Mouse (Mus musculus) forebrain, embryonic 16.5 days (tissue): ENCODE data around the gene Rpl19. TPM values are rescaled to one million over a fixed set of nuclear protein-coding genes. Genes with fewer than 3 reads are reported as not detected.

Source experiments
- ATAC-seq: fragments of 200-750 bp; cut with Nextera tagmentation; 2 replicates; pipeline ENCODE4 v1.8.0; 2017; ENCODE audit warnings: mild to moderate bottlenecking, moderate library complexity
- H3K27ac ChIP-seq: fragments of 300-500 bp; sonication (generic); 2 replicates; pipeline ENCODE4 v1.5.1; 2014; ENCODE audit warnings: low read length, control low read depth
- H3K27me3 ChIP-seq: fragments of 300-500 bp; sonication (generic); replicated peaks from 2 replicates; pipeline ENCODE4 v1.6.1; 2014; ENCODE audit warnings: low read length; ENCODE audit not compliant: control insufficient read depth, insufficient read depth
- H3K36me3 ChIP-seq: fragments of 300-500 bp; sonication (generic); 2 replicates; pipeline ENCODE4 v1.6.1; 2014; ENCODE audit not compliant: control insufficient read depth, insufficient read depth
- H3K4me1 ChIP-seq: fragments of 300-500 bp; sonication (generic); replicated peaks from 2 replicates; pipeline ENCODE4 v1.6.1; 2014; ENCODE audit warnings: low read length; ENCODE audit not compliant: control insufficient read depth, insufficient read depth
- H3K4me2 ChIP-seq: fragments of 300-500 bp; sonication (generic); 2 replicates; pipeline ENCODE4 v1.6.1; 2014; ENCODE audit warnings: mild to moderate bottlenecking, low read length, control low read depth
- H3K4me3 ChIP-seq: fragments of 300-500 bp; sonication (generic); replicated peaks from 2 replicates; pipeline ENCODE4 v1.5.1; 2014; ENCODE audit warnings: mild to moderate bottlenecking, low read length, control low read depth
- H3K9ac ChIP-seq: fragments of 300-500 bp; sonication (generic); replicated peaks from 2 replicates; pipeline ENCODE4 v1.6.1; 2014; ENCODE audit warnings: low read depth, low read length, control low read depth
- H3K9me3 ChIP-seq: fragments of 300-500 bp; sonication (generic); 2 replicates; pipeline ENCODE4 v1.6.1; 2016; ENCODE audit warnings: low read length; ENCODE audit not compliant: control insufficient read depth
- WGBS: fragments of 180-500 bp; shearing (Covaris S2); extraction: QIAGEN DNeasy Blood & Tissue Kit; methylation state at CpG from one replicate; pipeline ENCODE4 v1.1.7; 2014; 5-methylcytosine and 5-hydroxymethylcytosine counted together
- polyA plus RNA-seq: library from polyadenylated mRNA; unstranded; fragments of >200 nt; fragmentation: Nextera tagmentation; extraction: Ambion mirVana; gene quantifications from 2 replicates; pipeline ENCODE4 v1.2.1, GENCODE M21; 2015

Gene Rpl19
- polyA plus RNA-seq, 1 experiment from 2014 or later = 659 TPM

DNA sequence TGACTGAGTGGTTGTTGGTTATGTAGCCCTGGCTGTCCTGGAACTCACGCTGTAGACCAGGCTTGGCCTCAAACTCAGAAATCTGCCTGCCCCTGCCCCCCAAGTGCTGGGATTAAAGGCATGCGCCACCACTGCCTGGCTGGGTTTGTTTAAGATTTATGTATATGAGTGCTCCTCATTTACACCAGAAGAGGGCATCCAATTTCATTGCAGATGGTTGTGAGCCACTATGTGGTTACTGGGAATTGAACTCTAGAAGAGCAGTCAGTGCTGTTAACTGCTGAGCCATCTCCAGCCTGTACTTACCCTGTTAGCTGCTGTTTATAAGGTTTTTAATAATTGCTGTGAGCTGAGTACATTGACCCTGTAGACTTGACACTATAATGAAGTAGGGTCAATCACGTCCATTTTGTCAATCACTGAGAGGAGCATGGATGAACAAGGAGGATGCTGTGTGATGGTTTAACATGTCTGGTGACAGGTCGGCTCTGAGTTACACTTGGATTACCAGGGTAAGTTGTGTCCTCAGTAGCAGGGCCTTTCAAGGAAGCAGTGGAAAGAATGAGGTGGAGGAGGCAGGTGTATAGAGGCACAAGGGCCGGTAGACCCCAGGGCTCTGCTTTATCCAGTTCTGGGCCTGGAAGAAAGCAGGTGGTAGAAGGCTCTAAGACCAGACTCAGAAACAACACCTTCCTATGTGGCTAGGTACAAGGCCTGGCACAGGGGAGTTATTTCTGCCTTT is 4.4 kb downstream of the Rpl19 start:
- Histone ChIP-seq H3K9ac (no peak overlapping the region), H3K4me2 (no peak overlapping the region), H3K4me1 (peaks cover 24% of the 10 kb centered on the region), H3K36me3 (peaks cover 18% of the 10 kb centered on the region), H3K4me3 (no peak overlapping the region), H3K27ac (no peak overlapping the region), H3K27me3 (no peaks in the 10 kb centered on the region), H3K9me3 (no peaks in the 10 kb centered on the region)
- no peak for ATAC-seq
- 50% methylated on average over 5 of the region's 5 CpGs for WGBS

DNA sequence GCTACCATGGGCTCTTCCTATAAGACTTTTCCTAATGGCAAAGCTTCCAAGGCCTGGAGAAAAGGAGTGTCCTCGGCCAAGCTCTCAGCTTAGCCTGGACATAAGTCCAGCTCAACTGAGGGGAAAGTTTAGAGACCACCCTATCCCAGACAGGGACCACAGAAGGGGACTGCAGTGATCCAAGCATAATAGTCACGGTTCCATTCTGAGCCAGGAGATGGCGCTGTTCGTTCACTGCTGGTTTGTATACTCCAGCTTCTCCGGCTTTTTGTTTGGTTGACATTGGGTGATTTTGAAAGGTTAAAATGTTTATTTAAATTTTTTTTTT is 4.9 kb downstream of the Rpl19 start:
- Histone ChIP-seq H3K27me3 (peaks cover under 1% of the 10 kb centered on the region; the same call in 1 of the 2 replicates), H3K4me3 (no peak overlapping the region), H3K9ac (no peak overlapping the region), H3K36me3 (peaks cover 18% of the 10 kb centered on the region), H3K4me1 (peaks cover 26% of the 10 kb centered on the region), H3K4me2 (no peak overlapping the region), H3K27ac (no peak overlapping the region), H3K9me3 (no peaks in the 10 kb centered on the region)
- WGBS = 2% methylated on average over 5 of the region's 5 CpGs
- no peak for ATAC-seq

- ATAC-seq = no peak
- Histone ChIP-seq H3K4me1 (peaks cover 25% of the 10 kb centered on the region), H3K4me2 (no peak overlapping the region), H3K9ac (no peak overlapping the region), H3K27ac (no peak overlapping the region), H3K36me3 (peaks cover 15% of the 10 kb centered on the region), H3K9me3 (no peaks in the 10 kb centered on the region), H3K27me3 (peaks cover 3% of the 10 kb centered on the region; the same call in 1 of the 2 replicates), H3K4me3 (no peak overlapping the region)
- WGBS = 83% methylated on average over 5 of the region's 5 CpGs
Measured at GRCm38 (mm10) chr11:98034061-98034460, 7.6 kb downstream of the Rpl19 start.

- Histone ChIP-seq H3K4me3 (no peak overlapping the region), H3K27ac (no peak overlapping the region), H3K27me3 (peaks cover 3% of the 10 kb centered on the region; the same call in 1 of the 2 replicates), H3K4me2 (no peak overlapping the region), H3K36me3 (peaks cover 8% of the 10 kb centered on the region), H3K9ac (no peak overlapping the region), H3K9me3 (no peaks in the 10 kb centered on the region), H3K4me1 (peaks cover 25% of the 10 kb centered on the region)
- WGBS = 24% methylated on average over 4 of the region's 4 CpGs
- peak; percentile 55 for ATAC-seq
Measured at GRCm38 (mm10) chr11:98034840-98035239, 8.3 kb downstream of the Rpl19 start.

GRCm38 (mm10) chr11:98035977-98036377 is 9.5 kb downstream of the Rpl19 start:
- peaks cover 3% of the 10 kb centered on the region for H3K36me3 ChIP-seq
- peak overlapping the region; percentile 44 for H3K4me3 ChIP-seq
- peak overlapping the region; percentile 63 for H3K9ac ChIP-seq
- H3K27ac ChIP-seq = no peak overlapping the region
- peaks cover 25% of the 10 kb centered on the region for H3K4me1 ChIP-seq
- peak; percentile 39 for ATAC-seq
- peaks cover 3% of the 10 kb centered on the region; the same call in 1 of the 2 replicates for H3K27me3 ChIP-seq
- no peaks in the 10 kb centered on the region for H3K9me3 ChIP-seq
- under 1% methylated on average over 27 of the region's 27 CpGs for WGBS
- peak overlapping the region; percentile 73 for H3K4me2 ChIP-seq

DNA sequence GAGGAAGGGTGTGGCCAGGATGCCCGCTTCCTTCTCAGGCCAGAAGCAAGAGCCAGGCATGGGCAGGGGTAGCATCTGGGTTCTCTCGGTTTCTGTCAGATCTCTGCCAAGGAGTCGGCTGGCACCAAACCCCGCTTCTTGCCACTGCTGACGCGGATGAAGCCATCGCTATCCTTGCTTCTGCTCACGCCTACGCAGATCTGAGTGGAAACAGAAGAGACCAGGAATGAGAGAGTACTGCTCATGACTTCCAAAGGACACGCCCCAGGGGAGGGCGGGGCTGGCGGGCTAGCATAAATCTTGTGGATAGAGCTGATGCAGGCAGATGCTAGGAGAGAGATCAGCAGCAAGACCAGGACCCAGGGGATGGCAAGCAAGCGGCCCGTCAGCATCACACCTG is 11.4 kb downstream of the Rpl19 start:
- peaks cover 22% of the 10 kb centered on the region for H3K4me1 ChIP-seq
- no peaks in the 10 kb centered on the region for H3K36me3 ChIP-seq
- peaks cover 3% of the 10 kb centered on the region; the same call in 1 of the 2 replicates for H3K27me3 ChIP-seq
- no peaks in the 10 kb centered on the region for H3K9me3 ChIP-seq
- no peak overlapping the region for H3K27ac ChIP-seq
- H3K9ac ChIP-seq = no peak overlapping the region
- no peak overlapping the region for H3K4me3 ChIP-seq
- H3K4me2 ChIP-seq = no peak overlapping the region
- 63% methylated on average over 14 of the region's 14 CpGs for WGBS
- ATAC-seq = no peak

GRCm38 (mm10) chr11:98040975-98041374 is 14.5 kb downstream of the Rpl19 start:
- no peak for ATAC-seq
- Histone ChIP-seq H3K27ac (no peak overlapping the region), H3K36me3 (no peaks in the 10 kb centered on the region), H3K9ac (no peak overlapping the region), H3K4me1 (peaks cover 10% of the 10 kb centered on the region), H3K4me3 (no peak overlapping the region), H3K27me3 (peaks cover 3% of the 10 kb centered on the region; the same call in 1 of the 2 replicates), H3K9me3 (no peaks in the 10 kb centered on the region), H3K4me2 (no peak overlapping the region)
- 76% methylated on average over 8 of the region's 8 CpGs for WGBS

- Histone ChIP-seq H3K27me3 (no peaks in the 10 kb centered on the region), H3K9ac (no peak overlapping the region), H3K27ac (no peak overlapping the region), H3K4me3 (no peak overlapping the region), H3K9me3 (no peaks in the 10 kb centered on the region), H3K36me3 (no peaks in the 10 kb centered on the region), H3K4me1 (peaks cover 6% of the 10 kb centered on the region; the same call in 1 of the 2 replicates), H3K4me2 (no peak overlapping the region)
- ATAC-seq = no peak
- WGBS = 74% methylated on average over 6 of the region's 6 CpGs
Measured at GRCm38 (mm10) chr11:98042741-98043140, 16.2 kb downstream of the Rpl19 start.

GRCm38 (mm10) chr11:98044074-98044473 is 17.6 kb downstream of the Rpl19 start:
- Histone ChIP-seq H3K27ac (no peak overlapping the region), H3K4me2 (no peak overlapping the region), H3K36me3 (no peaks in the 10 kb centered on the region), H3K4me3 (no peak overlapping the region), H3K9me3 (no peaks in the 10 kb centered on the region), H3K9ac (no peak overlapping the region), H3K4me1 (peaks cover 12% of the 10 kb centered on the region), H3K27me3 (no peaks in the 10 kb centered on the region)
- no peak for ATAC-seq
- 64% methylated on average over 5 of the region's 5 CpGs for WGBS
